Mouse (Mus musculus) kidney, embryonic 15.5 days (tissue): Measurements from ENCODE around the gene Pld4. TPM values are rescaled to one million over a fixed set of nuclear protein-coding genes. Genes with fewer than 3 reads are reported as not detected.

ENCODE experiments used
- ATAC-seq: fragments of 200-750 bp; cut with Nextera tagmentation; replicated peaks from 2 replicates; pipeline ENCODE4 v1.8.0; 2017; ENCODE audit warnings: moderate TSS enrichment; ENCODE audit not compliant: low FRiP score
- H3K27ac ChIP-seq: fragments of 300-500 bp; sonication (generic); 2 replicates; pipeline ENCODE4 v1.5.1; 2015; ENCODE audit warnings: mild to moderate bottlenecking, inconsistent platforms
- H3K27me3 ChIP-seq: fragments of 300-500 bp; sonication (generic); 2 replicates; pipeline ENCODE4 v1.6.1; 2015; ENCODE audit warnings: inconsistent platforms
- H3K36me3 ChIP-seq: fragments of 300-500 bp; sonication (generic); 2 replicates; pipeline ENCODE4 v1.6.1; 2015; ENCODE audit warnings: inconsistent platforms
- H3K4me1 ChIP-seq: fragments of 300-500 bp; sonication (generic); 2 replicates; pipeline ENCODE4 v1.6.1; 2015; ENCODE audit warnings: inconsistent platforms
- H3K4me2 ChIP-seq: fragments of 300-500 bp; sonication (generic); 2 replicates; pipeline ENCODE4 v1.6.1; 2015; ENCODE audit warnings: moderate library complexity, mild to moderate bottlenecking, inconsistent platforms
- H3K4me3 ChIP-seq: fragments of 300-500 bp; sonication (generic); replicated peaks from 2 replicates; pipeline ENCODE4 v1.5.1; 2015; ENCODE audit warnings: mild to moderate bottlenecking, inconsistent platforms
- H3K9ac ChIP-seq: fragments of 300-500 bp; sonication (generic); 2 replicates; pipeline ENCODE4 v1.6.1; 2015; ENCODE audit warnings: mild to moderate bottlenecking, inconsistent platforms
- H3K9me3 ChIP-seq: fragments of 300-500 bp; sonication (generic); replicated peaks from 2 replicates; pipeline ENCODE4 v1.6.1; 2016; ENCODE audit warnings: inconsistent platforms
- WGBS: fragments of 180-500 bp; shearing (Covaris S2); methylation state at CpG from one replicate; pipeline ENCODE4 v1.1.7; 2015; ENCODE audit warnings: mixed read lengths; 5-methylcytosine and 5-hydroxymethylcytosine counted together
- polyA plus RNA-seq: library from polyadenylated mRNA; unstranded; fragments of >200 nt; fragmentation: Nextera tagmentation; extraction: Ambion mirVana; gene quantifications from 2 replicates; pipeline ENCODE4 v1.2.1, GENCODE M21; 2015

Pld4 gene
- polyA plus RNA-seq, 1 experiment from 2014 or later, result 10.4 TPM

DNA sequence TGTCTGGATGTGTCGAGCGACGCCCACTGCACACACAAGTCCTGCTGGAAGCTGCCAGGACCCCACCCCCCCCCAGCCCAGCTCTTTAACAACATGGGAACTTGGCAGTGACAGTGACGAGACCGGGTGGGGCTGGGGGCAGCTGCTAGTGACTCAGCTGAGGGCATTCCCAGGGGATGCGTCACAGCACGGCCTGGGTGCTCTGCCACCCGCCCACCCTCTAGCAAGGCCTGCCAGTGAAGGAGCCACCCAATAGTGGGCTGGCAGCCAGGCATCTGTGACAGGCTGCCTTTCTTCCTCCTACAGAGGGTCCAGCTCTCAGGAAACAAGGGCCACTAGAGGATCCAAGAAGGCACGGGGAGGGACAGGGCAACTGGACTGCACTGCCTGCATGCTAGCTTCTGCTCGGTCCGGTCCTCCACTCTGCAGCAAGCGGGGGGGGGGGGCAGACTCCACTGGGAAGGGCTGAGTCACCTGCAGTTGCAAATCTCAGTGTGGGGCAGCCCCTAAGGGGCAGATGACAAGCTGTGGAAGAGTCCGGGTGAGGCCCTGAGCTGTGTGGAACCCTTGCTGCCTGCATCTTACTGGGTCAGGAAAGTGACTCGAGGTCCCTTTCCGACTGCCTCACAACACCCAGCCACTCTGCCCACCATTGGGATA lies 37.3 kb downstream of the Pld4 start:
- Histone ChIP-seq H3K27ac (no peak overlapping the region), H3K4me3 (no peak overlapping the region), H3K4me2 (no peak overlapping the region), H3K9me3 (no peaks in the 10 kb centered on the region), H3K4me1 (peaks cover 68% of the 10 kb centered on the region), H3K27me3 (peaks cover 41% of the 10 kb centered on the region), H3K36me3 (no peaks in the 10 kb centered on the region), H3K9ac (no peak overlapping the region)
- no peak for ATAC-seq
- WGBS, result 56% methylated on average over 15 of the region's 15 CpGs

- no peak overlapping the region for H3K9ac ChIP-seq
- H3K27me3 ChIP-seq, result peaks cover 41% of the 10 kb centered on the region
- no peak for ATAC-seq
- H3K4me3 ChIP-seq, result no peak overlapping the region
- H3K36me3 ChIP-seq, result no peaks in the 10 kb centered on the region
- 22% methylated on average over 5 of the region's 5 CpGs for WGBS
- no peaks in the 10 kb centered on the region for H3K9me3 ChIP-seq
- no peak overlapping the region for H3K4me2 ChIP-seq
- H3K27ac ChIP-seq, result no peak overlapping the region
- H3K4me1 ChIP-seq, result peaks cover 73% of the 10 kb centered on the region
Measured at GRCm38 (mm10) chr12:112798332-112798681, 37.9 kb downstream of the Pld4 start.

GRCm38 (mm10) chr12:112798716-112799115 lies 38.3 kb downstream of the Pld4 start:
- ATAC-seq, result no peak
- Histone ChIP-seq H3K27ac (no peak overlapping the region), H3K9ac (no peak overlapping the region), H3K4me1 (peaks cover 71% of the 10 kb centered on the region), H3K4me2 (no peak overlapping the region), H3K4me3 (no peak overlapping the region), H3K36me3 (no peaks in the 10 kb centered on the region), H3K9me3 (no peaks in the 10 kb centered on the region), H3K27me3 (peaks cover 41% of the 10 kb centered on the region)
- WGBS, result 75% methylated on average over 5 of the region's 5 CpGs

DNA sequence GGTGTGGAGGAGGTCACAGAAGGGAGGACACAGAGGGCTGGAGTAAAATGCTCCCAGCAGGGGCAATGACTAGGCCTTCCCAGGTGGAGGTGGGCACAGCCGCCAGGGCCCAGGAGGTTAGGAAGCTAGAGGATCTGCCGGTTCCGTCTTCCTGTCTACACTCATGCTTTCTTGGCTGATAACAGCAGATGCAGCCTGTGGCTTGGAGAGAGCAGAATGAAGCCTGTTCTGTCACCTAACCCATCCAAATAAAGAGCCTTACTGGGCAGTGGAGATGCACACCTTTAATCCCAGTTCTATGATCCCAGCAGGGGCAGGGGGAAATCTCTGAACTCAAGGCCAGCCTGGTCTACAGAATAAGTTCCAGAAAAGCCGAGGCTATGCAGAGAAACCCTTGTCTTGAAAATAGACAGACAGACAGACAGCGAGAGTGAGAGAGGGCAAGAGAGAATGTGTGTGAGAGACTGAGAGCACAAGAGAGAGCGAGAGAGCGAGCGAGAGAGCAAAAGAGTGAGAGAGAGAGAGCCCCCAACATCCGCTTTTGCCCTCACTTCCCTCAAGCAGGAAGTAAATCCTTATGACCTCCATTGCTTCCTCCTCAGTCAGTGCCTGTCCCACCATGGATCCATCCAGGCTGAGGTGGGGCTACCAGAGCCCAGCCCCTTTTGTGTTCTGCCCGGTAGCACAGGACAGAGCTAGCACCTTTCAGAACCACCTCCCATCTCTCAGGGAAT lies 38.9 kb downstream of the Pld4 start:
- Histone ChIP-seq H3K9ac (no peak overlapping the region), H3K9me3 (no peaks in the 10 kb centered on the region), H3K4me3 (no peak overlapping the region), H3K4me2 (no peak overlapping the region), H3K27ac (no peak overlapping the region), H3K4me1 (peaks cover 67% of the 10 kb centered on the region), H3K36me3 (no peaks in the 10 kb centered on the region), H3K27me3 (peaks cover 46% of the 10 kb centered on the region)
- 85% methylated on average over 10 of the region's 10 CpGs for WGBS
- no peak for ATAC-seq

GRCm38 (mm10) chr12:112800476-112800875 lies 40.0 kb downstream of the Pld4 start:
- Histone ChIP-seq H3K9ac (no peak overlapping the region), H3K9me3 (no peaks in the 10 kb centered on the region), H3K4me2 (no peak overlapping the region), H3K36me3 (no peaks in the 10 kb centered on the region), H3K4me3 (no peak overlapping the region), H3K27ac (no peak overlapping the region), H3K27me3 (peaks cover 54% of the 10 kb centered on the region), H3K4me1 (peaks cover 61% of the 10 kb centered on the region)
- 5% methylated on average over 4 of the region's 4 CpGs for WGBS
- peak; percentile 31; the same call in 1 of the 2 replicates for ATAC-seq

DNA sequence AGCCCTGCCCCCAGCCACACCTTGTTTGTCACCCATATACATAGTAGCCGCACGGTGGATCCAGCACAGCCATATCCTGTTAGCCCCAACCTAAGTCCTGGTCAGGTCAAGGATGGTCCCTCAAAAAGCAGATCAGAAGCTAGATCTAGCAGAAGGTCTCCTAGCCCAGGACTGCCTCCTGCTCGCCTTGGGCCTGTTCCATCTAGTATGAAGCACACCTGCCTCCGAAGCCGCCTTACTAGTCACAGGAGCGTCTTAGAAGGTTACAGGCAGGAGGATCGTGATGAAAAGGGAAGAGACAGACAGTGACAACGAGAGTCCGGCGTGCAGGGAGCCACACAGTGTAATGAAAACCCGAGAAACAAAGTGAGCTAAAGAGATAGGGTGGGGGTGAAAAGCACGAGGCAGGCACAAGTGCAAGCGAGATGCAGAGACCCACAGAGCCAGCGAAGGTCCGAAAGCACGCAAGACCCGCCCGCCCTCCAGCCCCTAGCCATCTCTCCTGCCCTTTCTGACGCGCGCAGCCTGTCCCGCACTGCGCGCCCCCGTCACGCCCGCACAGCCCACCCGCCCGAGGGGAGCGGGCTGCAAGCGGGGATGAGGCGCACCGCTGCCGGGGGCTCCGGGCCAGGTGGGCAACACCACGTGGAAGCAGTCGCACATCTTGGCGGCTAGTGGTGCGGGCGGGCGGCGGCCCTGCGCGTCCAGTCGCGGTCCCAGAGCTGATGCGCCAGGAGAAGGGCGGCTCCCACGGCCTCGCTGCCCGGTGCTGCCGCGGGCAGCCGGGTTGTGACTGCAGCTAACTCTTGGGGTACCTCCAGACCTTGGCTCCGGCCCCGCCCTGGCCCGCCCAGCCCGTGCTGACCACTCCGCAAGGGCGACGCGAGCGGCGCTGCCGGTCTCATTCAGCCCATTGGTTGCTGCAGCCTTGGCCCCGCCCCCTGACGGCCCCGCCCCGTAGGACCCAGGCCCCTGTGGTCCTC lies 41.7 kb downstream of the Pld4 start, which contains the start of gene Ahnak2:
Gene Ahnak2 (minus strand): TSS at position 794 of the 983 bp plus-strand sequence.
- WGBS, result 4% methylated on average over 63 of the region's 69 CpGs
- Histone ChIP-seq H3K27me3 (peaks cover 56% of the 10 kb centered on the region), H3K4me3 (peak within 1 kb of the TSS; percentile 58), H3K9me3 (no peaks in the 10 kb centered on the region), H3K4me2 (peak within 1 kb of the TSS; percentile 100), H3K27ac (no peak within 1 kb of the TSS), H3K36me3 (no peaks in the 10 kb centered on the region), H3K4me1 (peaks cover 48% of the 10 kb centered on the region), H3K9ac (peak within 1 kb of the TSS; percentile 51)
- ATAC-seq, result peak; percentile 82

- H3K27me3 ChIP-seq, result peaks cover 52% of the 10 kb centered on the region
- no peaks in the 10 kb centered on the region for H3K36me3 ChIP-seq
- ATAC-seq, result no peak
- H3K27ac ChIP-seq, result no peak overlapping the region
- H3K9me3 ChIP-seq, result no peaks in the 10 kb centered on the region
- H3K9ac ChIP-seq, result no peak overlapping the region
- WGBS, result 9% methylated on average over 3 of the region's 3 CpGs
- peaks cover 45% of the 10 kb centered on the region for H3K4me1 ChIP-seq
- H3K4me3 ChIP-seq, result no peak overlapping the region
- peak overlapping the region; percentile 100 for H3K4me2 ChIP-seq
Measured at GRCm38 (mm10) chr12:112802917-112803316, 42.5 kb downstream of the Pld4 start.

GRCm38 (mm10) chr12:112804046-112804445 lies 43.6 kb downstream of the Pld4 start:
- no peak for ATAC-seq
- WGBS, result 47% methylated on average over 13 of the region's 13 CpGs

DNA sequence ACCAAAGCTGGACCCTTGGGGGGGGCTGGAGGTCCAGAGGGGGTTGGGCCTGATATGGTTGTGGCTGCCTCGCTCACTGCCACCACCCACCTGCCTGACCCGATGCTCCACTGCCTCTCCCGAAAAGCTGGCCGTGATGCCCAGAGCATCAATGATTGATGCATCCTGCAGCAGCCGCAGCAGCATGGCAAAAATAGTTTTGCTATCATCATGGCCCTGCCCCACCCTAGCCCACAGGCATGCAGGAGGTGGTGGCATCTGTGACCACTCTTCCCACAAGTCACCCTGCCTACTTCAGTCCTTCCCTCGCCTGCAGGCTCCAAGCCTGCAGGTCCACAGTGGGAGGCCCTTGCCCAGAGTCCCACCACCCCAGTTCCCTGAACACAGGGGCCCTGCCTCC lies 45.6 kb downstream of the Pld4 start:
- Histone ChIP-seq H3K36me3 (no peaks in the 10 kb centered on the region), H3K4me2 (no peak overlapping the region), H3K9ac (no peak overlapping the region), H3K9me3 (no peaks in the 10 kb centered on the region), H3K4me3 (no peak overlapping the region), H3K4me1 (peaks cover 47% of the 10 kb centered on the region), H3K27me3 (peaks cover 31% of the 10 kb centered on the region), H3K27ac (no peak overlapping the region)
- ATAC-seq, result no peak
- 77% methylated on average over 6 of the region's 6 CpGs for WGBS

More at GRCm38 (mm10) chr12:112804046-112804445, 43.6 kb downstream of the Pld4 start:
- H3K4me2 ChIP-seq, result no peak overlapping the region
- H3K36me3 ChIP-seq, result no peaks in the 10 kb centered on the region
- H3K9ac ChIP-seq, result no peak overlapping the region
- no peak overlapping the region for H3K27ac ChIP-seq
- no peak overlapping the region for H3K4me3 ChIP-seq
- H3K27me3 ChIP-seq, result peaks cover 49% of the 10 kb centered on the region
- peaks cover 43% of the 10 kb centered on the region for H3K4me1 ChIP-seq
- no peaks in the 10 kb centered on the region for H3K9me3 ChIP-seq

DNA sequence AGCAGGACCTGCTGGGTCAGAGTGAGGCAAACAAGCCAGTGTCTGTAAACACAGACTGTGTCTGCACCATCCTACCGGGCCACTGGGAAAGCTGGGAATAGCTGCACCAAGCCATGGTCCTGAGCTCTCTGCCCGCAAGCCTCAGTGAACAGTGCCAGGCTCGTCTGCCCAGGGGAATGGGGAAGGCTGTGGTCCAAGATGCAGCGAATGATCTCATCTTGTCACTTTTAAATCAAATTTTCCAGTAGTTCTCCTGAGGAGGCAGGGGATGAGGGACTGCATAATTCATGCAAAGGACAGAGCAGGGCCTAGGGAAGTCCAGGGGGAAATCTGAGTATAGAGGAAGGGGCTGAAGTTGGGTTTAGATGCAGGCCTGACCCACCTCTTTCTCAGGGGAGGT lies 47.3 kb downstream of the Pld4 start:
- no peak overlapping the region for H3K4me3 ChIP-seq
- ATAC-seq, result no peak
- no peak overlapping the region for H3K4me2 ChIP-seq
- H3K9me3 ChIP-seq, result no peaks in the 10 kb centered on the region
- no peak overlapping the region for H3K9ac ChIP-seq
- peaks cover 4% of the 10 kb centered on the region; the same call in 1 of the 2 replicates for H3K36me3 ChIP-seq
- H3K27ac ChIP-seq, result no peak overlapping the region
- peaks cover 32% of the 10 kb centered on the region for H3K4me1 ChIP-seq
- 89% methylated on average over 4 of the region's 4 CpGs for WGBS
- peaks cover 18% of the 10 kb centered on the region for H3K27me3 ChIP-seq

DNA sequence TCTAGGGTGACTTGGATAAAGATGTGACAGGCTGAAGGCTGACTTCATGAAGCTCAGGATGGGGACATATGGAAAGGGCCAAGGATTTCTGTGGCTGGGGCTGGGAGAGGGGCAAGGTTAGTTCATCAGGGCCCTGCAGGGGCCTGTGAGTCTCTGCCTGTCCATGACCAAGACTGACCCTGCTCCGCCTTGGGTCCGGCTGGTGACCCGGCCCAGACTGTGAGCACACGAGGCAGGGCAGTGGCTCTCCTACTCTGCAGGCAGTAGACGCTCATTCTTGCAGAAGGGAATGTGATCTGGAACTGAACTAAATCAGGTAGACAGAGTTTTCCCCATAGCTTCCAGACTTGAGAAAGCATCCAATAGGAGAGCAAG lies 47.7 kb downstream of the Pld4 start:
- Histone ChIP-seq H3K27ac (peak overlapping the region; percentile 69; the same call in 1 of the 2 replicates), H3K27me3 (peaks cover 18% of the 10 kb centered on the region), H3K4me2 (peak overlapping the region; percentile 99), H3K4me3 (peak overlapping the region; percentile 82), H3K9me3 (no peaks in the 10 kb centered on the region), H3K36me3 (peaks cover 6% of the 10 kb centered on the region; the same call in 1 of the 2 replicates), H3K4me1 (peaks cover 28% of the 10 kb centered on the region), H3K9ac (peak overlapping the region; percentile 59)
- peak; percentile 13; the same call in 1 of the 2 replicates for ATAC-seq
- 59% methylated on average over 5 of the region's 5 CpGs for WGBS
